Mouse (Mus musculus) ES-Bruce4 (cell line): ENCODE measurements at regions not wholly inside any gene's neighbourhood (a gene's known extent, or its start where the extent isn't known, plus 50 kb on each side); places are given as distances from the start of the nearest gene placed in this dataset.

Source experiments
- CTCF ChIP-seq: IDR thresholded peaks from one replicate; pipeline ENCODE4 v1.8.1; 2011; ENCODE audit warnings: low read depth, low read length
- EP300 ChIP-seq: IDR thresholded peaks from 2 replicates; pipeline ENCODE4 v1.6.1; 2011; ENCODE audit warnings: low read depth, low read length; ENCODE audit not compliant: insufficient read depth
- POLR2A ChIP-seq: IDR thresholded peaks from one replicate; pipeline ENCODE4 v1.8.1; 2011; ENCODE audit warnings: low read length; ENCODE audit not compliant: insufficient read depth

GRCm38 (mm10) chr4:23913822-23914221 is 582.4 kb upstream of the Mms22l start:
- TF ChIP-seq EP300 (no peak), CTCF (no peak), POLR2A (no peak)
